Mouse (Mus musculus): ENCODE measurements at regions not wholly inside any gene's neighbourhood (a gene's known extent, or its start where the extent isn't known, plus 50 kb on each side); places are given as distances from the start of the nearest gene placed in this dataset.
"Not testable (repeated sequence)": the region's sequence is repeated elsewhere in the genome, so short reads cannot be mapped to it uniquely, and the experiment has no call there.

DNA sequence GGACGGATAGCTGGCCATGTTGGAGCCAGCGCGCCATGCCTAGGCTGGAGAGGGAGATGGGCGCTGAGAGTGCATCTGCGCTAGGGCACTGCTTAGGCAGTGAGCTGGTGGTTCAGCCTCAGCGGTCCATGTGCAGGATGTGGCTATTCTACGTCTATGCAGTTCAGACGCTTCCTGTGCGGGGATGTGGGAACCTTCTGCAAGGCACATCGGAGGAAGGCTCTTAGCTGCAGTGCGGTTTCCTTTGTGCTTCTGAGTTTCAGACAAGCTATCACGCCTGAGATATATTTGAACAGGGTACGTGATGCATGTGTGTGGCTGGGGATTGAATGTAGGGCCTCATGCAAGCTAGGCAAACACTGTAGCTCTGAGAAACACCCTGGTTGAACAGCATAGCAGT lies 54.4 kb upstream of the Lrpprc start:
- Histone ChIP-seq H3K4me2 (no peak overlapping the region), H3K27ac (replicated peaks) (no peak overlapping the region), H3K4me3 (replicated peaks) (no peak overlapping the region), H3K9ac (no peak overlapping the region), H3K4me1 (replicated peaks) (no peaks in the 10 kb centered on the region), H3K27me3 (no peaks in the 10 kb centered on the region), H3K9me3 (replicated peaks) (no peaks in the 10 kb centered on the region), H3K36me3 (replicated peaks) (no peaks in the 10 kb centered on the region)
- 31% methylated on average over 13 of the region's 13 CpGs for WGBS (ENCODE audit: insufficient replicate concordance)
- 0 out of 2 replicates have a peak, but pooled peaks have one; percentile 31 for ATAC-seq (ENCODE audit: insufficient read depth)

DNA sequence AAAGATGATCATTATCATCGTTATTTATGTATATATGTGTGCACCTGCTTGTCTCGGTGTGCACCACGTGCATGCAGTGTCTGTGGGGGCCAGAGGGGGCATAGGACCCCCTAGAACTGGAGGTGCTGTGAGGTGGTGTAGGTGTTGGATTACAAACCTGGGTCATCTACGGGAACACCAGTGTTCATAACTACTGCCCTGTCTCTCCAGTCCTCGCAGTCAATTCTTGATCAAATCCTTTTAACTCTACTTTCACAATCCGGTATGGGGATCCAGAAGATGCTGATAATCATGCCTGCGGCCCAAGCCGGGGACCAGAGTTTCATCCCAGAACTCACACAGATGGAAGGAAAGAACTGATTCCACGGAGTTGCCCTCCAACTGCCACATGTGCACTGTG lies 55.6 kb upstream of the Lrpprc start:
- H3K4me3 ChIP-seq (replicated peaks) = no peak overlapping the region
- no peaks in the 10 kb centered on the region for H3K27me3 ChIP-seq
- no peak overlapping the region for H3K4me2 ChIP-seq

GRCm38 (mm10) chr17:84848385-84849030 lies 57.9 kb upstream of the Lrpprc start:
- Histone ChIP-seq H3K36me3 (replicated peaks) (no peaks in the 10 kb centered on the region), H3K4me2 (no peak overlapping the region), H3K9ac (no peak overlapping the region), H3K9me3 (replicated peaks) (no peaks in the 10 kb centered on the region), H3K27me3 (no peaks in the 10 kb centered on the region), H3K27ac (replicated peaks) (no peak overlapping the region), H3K4me1 (replicated peaks) (no peaks in the 10 kb centered on the region), H3K4me3 (replicated peaks) (no peak overlapping the region)
- no peak for ATAC-seq (ENCODE audit: insufficient read depth)
- WGBS (ENCODE audit: insufficient replicate concordance) = 65% methylated on average over 14 of the region's 14 CpGs

More for the DNA sequence above, 55.6 kb upstream of the Lrpprc start:
- H3K9me3 ChIP-seq (replicated peaks) = no peaks in the 10 kb centered on the region
- H3K27ac ChIP-seq (replicated peaks) = no peak overlapping the region
- WGBS (ENCODE audit: insufficient replicate concordance) = 66% methylated on average over 9 of the region's 9 CpGs
- no peak for ATAC-seq (ENCODE audit: insufficient read depth)
- no peaks in the 10 kb centered on the region for H3K4me1 ChIP-seq (replicated peaks)
- H3K36me3 ChIP-seq (replicated peaks) = no peaks in the 10 kb centered on the region
- H3K9ac ChIP-seq = no peak overlapping the region

- Histone ChIP-seq H3K27ac (replicated peaks) (no peak overlapping the region), H3K9me3 (replicated peaks) (no peaks in the 10 kb centered on the region), H3K9ac (no peak overlapping the region), H3K4me3 (replicated peaks) (no peak overlapping the region), H3K4me1 (replicated peaks) (no peaks in the 10 kb centered on the region), H3K36me3 (replicated peaks) (no peaks in the 10 kb centered on the region), H3K27me3 (no peaks in the 10 kb centered on the region), H3K4me2 (no peak overlapping the region)
- WGBS (ENCODE audit: insufficient replicate concordance) = 65% methylated on average over 6 of the region's 6 CpGs
- no peak for ATAC-seq (ENCODE audit: insufficient read depth)
Observed at GRCm38 (mm10) chr17:84849031-84849405, 58.4 kb upstream of the Lrpprc start.

DNA sequence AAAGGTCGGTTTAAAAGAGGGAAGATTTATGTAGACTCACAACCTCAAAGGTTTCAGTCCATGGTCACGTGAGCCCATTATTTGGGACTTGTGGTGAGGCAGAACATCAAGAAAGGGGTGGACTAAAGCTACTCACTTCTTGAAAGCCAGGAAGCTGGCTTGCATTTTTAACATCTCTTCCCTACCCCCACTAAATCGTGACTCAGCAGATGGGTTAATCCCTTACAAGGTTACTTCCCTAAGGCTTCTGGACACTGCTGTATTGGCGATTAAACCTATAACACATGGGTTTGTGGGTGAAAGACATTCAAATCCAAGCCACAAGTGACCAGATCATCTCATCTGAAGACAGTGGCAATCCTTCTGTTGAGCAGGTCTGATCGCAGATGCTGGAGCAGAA lies 59.9 kb upstream of the Lrpprc start:
- no peaks in the 10 kb centered on the region for H3K4me1 ChIP-seq (replicated peaks)
- H3K4me2 ChIP-seq = no peak overlapping the region
- H3K4me3 ChIP-seq (replicated peaks) = no peak overlapping the region
- H3K9ac ChIP-seq = no peak overlapping the region
- H3K9me3 ChIP-seq (replicated peaks) = no peaks in the 10 kb centered on the region
- H3K27ac ChIP-seq (replicated peaks) = no peak overlapping the region
- no peaks in the 10 kb centered on the region for H3K27me3 ChIP-seq
- 29% methylated on average over 5 of the region's 5 CpGs for WGBS (ENCODE audit: insufficient replicate concordance)
- no peaks in the 10 kb centered on the region for H3K36me3 ChIP-seq (replicated peaks)
- ATAC-seq (ENCODE audit: insufficient read depth) = no peak

- ATAC-seq (ENCODE audit: insufficient read depth) = no peak
- H3K4me2 ChIP-seq = no peak overlapping the region
- H3K9me3 ChIP-seq (replicated peaks) = no peaks in the 10 kb centered on the region
- no peaks in the 10 kb centered on the region for H3K36me3 ChIP-seq (replicated peaks)
- H3K27me3 ChIP-seq = no peaks in the 10 kb centered on the region
- 67% methylated on average over 5 of the region's 5 CpGs for WGBS (ENCODE audit: insufficient replicate concordance)
- H3K9ac ChIP-seq = no peak overlapping the region
- no peak overlapping the region for H3K4me3 ChIP-seq (replicated peaks)
- H3K4me1 ChIP-seq (replicated peaks) = 0 out of 2 replicates have a peak, but pooled peaks cover 2% of the 10 kb centered on the region
- no peak overlapping the region for H3K27ac ChIP-seq (replicated peaks)
Observed at GRCm38 (mm10) chr17:84850893-84851292, 60.3 kb upstream of the Lrpprc start.

GRCm38 (mm10) chr17:84856971-84857370 lies 66.4 kb upstream of the Lrpprc start:
- ATAC-seq (ENCODE audit: insufficient read depth) = no peak
- Histone ChIP-seq H3K4me3 (replicated peaks) (no peak overlapping the region), H3K4me1 (replicated peaks) (0 out of 2 replicates have a peak, but pooled peaks cover 4% of the 10 kb centered on the region), H3K27me3 (no peaks in the 10 kb centered on the region), H3K9me3 (replicated peaks) (no peaks in the 10 kb centered on the region), H3K27ac (replicated peaks) (no peak overlapping the region), H3K9ac (no peak overlapping the region), H3K4me2 (no peak overlapping the region), H3K36me3 (replicated peaks) (no peaks in the 10 kb centered on the region)
- WGBS (ENCODE audit: insufficient replicate concordance) = 70% methylated on average over 6 of the region's 6 CpGs

- H3K4me3 ChIP-seq (replicated peaks) = no peak overlapping the region
- WGBS (ENCODE audit: insufficient replicate concordance) = 25% methylated on average over 4 of the region's 4 CpGs
- H3K27ac ChIP-seq (replicated peaks) = no peak overlapping the region
- no peaks in the 10 kb centered on the region for H3K27me3 ChIP-seq
- no peaks in the 10 kb centered on the region for H3K36me3 ChIP-seq (replicated peaks)
- H3K9ac ChIP-seq = no peak overlapping the region
- H3K9me3 ChIP-seq (replicated peaks) = no peaks in the 10 kb centered on the region
- 0 out of 2 replicates have a peak, but pooled peaks cover 4% of the 10 kb centered on the region for H3K4me1 ChIP-seq (replicated peaks)
- ATAC-seq (ENCODE audit: insufficient read depth) = no peak
- H3K4me2 ChIP-seq = no peak overlapping the region
Observed at GRCm38 (mm10) chr17:84858830-84859229, 68.2 kb upstream of the Lrpprc start.

- no peaks in the 10 kb centered on the region for H3K9me3 ChIP-seq (replicated peaks)
- ATAC-seq (ENCODE audit: insufficient read depth) = peak; percentile 34
- 0 out of 2 replicates have a peak, but pooled peaks cover 4% of the 10 kb centered on the region for H3K4me1 ChIP-seq (replicated peaks)
- peak overlapping the region; percentile 32 for H3K4me2 ChIP-seq
- H3K4me3 ChIP-seq (replicated peaks) = no peak overlapping the region
- H3K9ac ChIP-seq = no peak overlapping the region
- WGBS (ENCODE audit: insufficient replicate concordance) = 22% methylated on average over 8 of the region's 8 CpGs
- peak overlapping the region; percentile 55 for H3K27ac ChIP-seq (replicated peaks)
- no peaks in the 10 kb centered on the region for H3K27me3 ChIP-seq
- H3K36me3 ChIP-seq (replicated peaks) = no peaks in the 10 kb centered on the region
Observed at GRCm38 (mm10) chr17:84859916-84860315, 69.3 kb upstream of the Lrpprc start.

DNA sequence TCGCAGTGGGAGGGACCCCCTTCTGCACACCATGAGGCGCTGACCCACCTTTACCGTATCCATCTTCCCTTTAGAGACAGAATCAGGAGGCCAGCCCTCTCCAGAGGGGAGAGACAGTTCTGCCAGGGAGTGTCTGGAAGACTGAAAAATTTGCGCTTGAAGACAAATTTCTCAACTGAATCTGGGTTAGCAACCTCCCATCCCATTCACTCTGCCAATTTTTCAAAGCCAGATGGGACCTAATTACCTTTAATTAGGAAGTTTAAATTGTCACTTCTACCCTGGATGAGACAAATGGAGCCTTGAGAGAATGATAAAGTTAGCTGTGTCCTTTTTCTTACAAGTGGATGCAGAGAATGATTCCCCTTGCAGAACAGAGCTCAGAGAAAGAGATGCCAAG lies 70.2 kb upstream of the Lrpprc start:
- WGBS (ENCODE audit: insufficient replicate concordance) = 72% methylated on average over 4 of the region's 4 CpGs
- H3K27me3 ChIP-seq = no peaks in the 10 kb centered on the region
- H3K9ac ChIP-seq = no peak overlapping the region
- no peak overlapping the region for H3K4me2 ChIP-seq
- ATAC-seq (ENCODE audit: insufficient read depth) = no peak
- no peak overlapping the region for H3K4me3 ChIP-seq (replicated peaks)
- H3K4me1 ChIP-seq (replicated peaks) = 0 out of 2 replicates have a peak, but pooled peaks cover 3% of the 10 kb centered on the region
- no peaks in the 10 kb centered on the region for H3K36me3 ChIP-seq (replicated peaks)
- H3K9me3 ChIP-seq (replicated peaks) = no peaks in the 10 kb centered on the region
- H3K27ac ChIP-seq (replicated peaks) = no peak overlapping the region

DNA sequence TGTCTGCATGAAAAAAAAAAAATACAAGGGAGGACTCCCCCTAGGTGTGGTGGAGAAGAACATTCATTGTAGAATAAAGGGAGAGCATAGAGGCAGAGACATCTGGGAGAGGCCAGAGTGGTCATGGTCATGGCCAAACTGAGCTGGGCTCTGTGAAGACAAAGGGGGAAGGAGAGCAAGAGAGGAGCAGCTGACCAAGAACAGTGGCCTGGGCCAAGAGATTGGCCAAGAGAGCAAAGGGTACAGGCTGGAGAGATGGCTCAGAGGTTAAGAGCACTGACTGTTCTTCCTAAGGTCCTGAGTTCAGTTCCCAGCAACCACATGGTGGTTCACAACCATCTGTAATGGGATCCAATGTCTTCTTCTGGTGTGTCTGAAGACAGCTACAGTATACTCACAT lies 73.6 kb upstream of the Lrpprc start:
- not testable (repeated sequence) for H3K9me3 ChIP-seq (replicated peaks); H3K4me3 ChIP-seq (replicated peaks); H3K9ac ChIP-seq; H3K36me3 ChIP-seq (replicated peaks); H3K27ac ChIP-seq (replicated peaks); H3K4me1 ChIP-seq (replicated peaks); H3K27me3 ChIP-seq; H3K4me2 ChIP-seq; ATAC-seq (ENCODE audit: insufficient read depth)

DNA sequence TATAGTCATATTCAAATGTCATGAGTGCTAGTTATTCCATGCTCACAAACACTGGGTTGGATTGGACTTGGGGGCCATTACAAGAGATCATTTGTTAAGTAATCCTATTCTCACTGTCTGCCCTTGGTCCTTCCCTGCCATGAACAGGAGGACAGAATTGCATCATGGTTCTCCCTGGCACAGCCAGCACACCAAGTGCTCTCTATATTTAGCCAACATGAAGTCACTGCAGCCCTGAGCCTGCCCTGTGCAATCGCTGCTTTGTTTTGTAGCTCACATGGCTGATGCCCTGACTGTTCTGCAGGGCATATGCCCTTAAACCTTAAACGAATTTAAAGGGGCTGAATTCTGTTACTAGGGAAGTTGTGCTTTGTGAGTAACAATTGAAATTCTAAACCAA lies 74.6 kb upstream of the Lrpprc start:
- H3K27me3 ChIP-seq = no peaks in the 10 kb centered on the region
- no peaks in the 10 kb centered on the region for H3K4me1 ChIP-seq (replicated peaks)
- no peak overlapping the region for H3K4me2 ChIP-seq
- no peak for ATAC-seq (ENCODE audit: insufficient read depth)
- H3K36me3 ChIP-seq (replicated peaks) = no peaks in the 10 kb centered on the region
- no peak overlapping the region for H3K4me3 ChIP-seq (replicated peaks)
- no peak overlapping the region for H3K9ac ChIP-seq
- 40% methylated on average over 2 of the region's 2 CpGs for WGBS (ENCODE audit: insufficient replicate concordance)
- H3K27ac ChIP-seq (replicated peaks) = no peak overlapping the region
- no peaks in the 10 kb centered on the region for H3K9me3 ChIP-seq (replicated peaks)
